Mouse (Mus musculus) liver, embryonic 13.5 days (tissue): ENCODE data around the gene Rala. TPM values are rescaled to one million over a fixed set of nuclear protein-coding genes. Genes with fewer than 3 reads are reported as not detected.

ENCODE experiments used
- ATAC-seq: fragments of 200-750 bp; cut with Nextera tagmentation; 2 replicates; pipeline ENCODE4 v1.8.0; 2017; ENCODE audit warnings: low read depth, mild to moderate bottlenecking, moderate number of reproducible peaks, moderate library complexity
- DNase-seq: peaks from one replicate; pipeline ENCODE4 v3.0.0; 2022
- H3K27ac ChIP-seq: fragments of 300-500 bp; sonication (generic); 2 replicates; pipeline ENCODE4 v1.5.1; 2015; ENCODE audit warnings: moderate library complexity, mild to moderate bottlenecking, inconsistent platforms
- H3K27me3 ChIP-seq: fragments of 300-500 bp; sonication (generic); 2 replicates; pipeline ENCODE4 v1.6.1; 2015; ENCODE audit warnings: mild to moderate bottlenecking, inconsistent platforms
- H3K36me3 ChIP-seq: fragments of 300-500 bp; sonication (generic); 2 replicates; pipeline ENCODE4 v1.6.1; 2015; ENCODE audit warnings: mild to moderate bottlenecking, inconsistent platforms
- H3K4me1 ChIP-seq: fragments of 300-500 bp; sonication (generic); replicated peaks from 2 replicates; pipeline ENCODE4 v1.6.1; 2015; ENCODE audit warnings: inconsistent platforms
- H3K4me2 ChIP-seq: fragments of 300-500 bp; sonication (generic); 2 replicates; pipeline ENCODE4 v1.6.1; 2015; ENCODE audit warnings: inconsistent platforms, mild to moderate bottlenecking, moderate library complexity
- H3K4me3 ChIP-seq: fragments of 300-500 bp; sonication (generic); replicated peaks from 2 replicates; pipeline ENCODE4 v1.5.1; 2015; ENCODE audit warnings: mild to moderate bottlenecking, inconsistent platforms
- H3K9ac ChIP-seq: fragments of 300-500 bp; sonication (generic); 2 replicates; pipeline ENCODE4 v1.6.1; 2015; ENCODE audit warnings: mild to moderate bottlenecking, inconsistent platforms
- H3K9me3 ChIP-seq: fragments of 300-500 bp; sonication (generic); replicated peaks from 2 replicates; pipeline ENCODE4 v1.6.1; 2016; ENCODE audit warnings: inconsistent platforms
- WGBS: fragments of 180-500 bp; shearing (Covaris S2); methylation state at CpG from one replicate; pipeline ENCODE4 v1.1.7; 2015; ENCODE audit not compliant: insufficient replicate concordance; 5-methylcytosine and 5-hydroxymethylcytosine counted together
- polyA plus RNA-seq: library from polyadenylated mRNA; unstranded; fragments of >200 nt; fragmentation: Nextera tagmentation; extraction: Ambion mirVana; gene quantifications from 2 replicates; pipeline ENCODE4 v1.2.1, GENCODE M21; 2015

The Rala gene
- 23.4 and 23.6 TPM in 2 replicates for polyA plus RNA-seq

DNA sequence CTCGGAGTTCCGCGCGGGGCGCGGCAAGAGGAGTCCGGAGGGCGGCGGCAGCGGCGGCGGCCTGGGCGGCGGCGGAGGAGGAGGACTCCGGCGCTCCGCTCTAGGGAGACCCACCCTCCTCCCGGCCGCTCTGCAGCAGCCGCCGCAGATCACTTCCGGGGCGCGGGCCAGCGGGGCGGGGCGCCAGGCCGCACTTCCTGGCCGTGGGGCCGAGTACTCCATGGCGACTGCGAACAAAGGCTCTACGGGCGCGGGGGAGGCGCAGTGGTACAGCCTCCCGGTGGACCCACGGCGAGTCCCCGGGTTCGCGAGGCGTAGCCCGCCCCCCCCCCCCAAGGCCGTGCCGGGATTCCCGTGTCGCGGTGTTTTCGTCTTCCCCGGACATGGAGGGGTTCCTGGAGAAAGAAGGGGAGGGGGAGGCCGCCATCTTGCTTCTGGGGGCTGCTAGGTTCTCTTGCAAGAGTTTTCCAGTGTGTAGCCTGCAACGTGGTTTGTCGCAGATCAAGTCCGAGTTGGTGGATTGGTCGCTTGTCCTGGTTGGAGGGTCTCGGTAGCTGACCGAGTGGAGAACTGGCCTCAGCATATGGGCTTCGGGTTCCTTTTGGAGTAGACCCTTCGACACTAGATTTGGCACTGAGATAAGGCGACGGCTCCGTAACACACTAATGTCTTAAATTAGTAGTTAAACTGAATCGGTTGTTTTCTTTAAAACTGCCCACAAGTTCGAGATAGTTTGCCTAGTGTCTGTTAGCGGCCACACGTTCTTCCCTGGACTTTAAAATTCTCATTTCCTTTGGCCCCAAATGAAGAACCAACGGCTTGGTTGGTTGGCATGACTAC lies at the start of gene Rala:
Gene Rala (minus strand): TSS at position 162 of the 840 bp plus-strand sequence.
- Histone ChIP-seq H3K4me1 (peaks cover 15% of the 10 kb centered on the region), H3K27ac (peak within 1 kb of the TSS; percentile 37), H3K4me2 (peak within 1 kb of the TSS; percentile 86), H3K4me3 (peak within 1 kb of the TSS; percentile 80), H3K36me3 (no peaks in the 10 kb centered on the region), H3K9ac (peak within 1 kb of the TSS; percentile 77), H3K9me3 (no peaks in the 10 kb centered on the region), H3K27me3 (peaks cover 7% of the 10 kb centered on the region)
- DNase-seq (peak; percentile 83), ATAC-seq (peak; percentile 99)
- 7% methylated on average over 56 of the region's 69 CpGs for WGBS

DNA sequence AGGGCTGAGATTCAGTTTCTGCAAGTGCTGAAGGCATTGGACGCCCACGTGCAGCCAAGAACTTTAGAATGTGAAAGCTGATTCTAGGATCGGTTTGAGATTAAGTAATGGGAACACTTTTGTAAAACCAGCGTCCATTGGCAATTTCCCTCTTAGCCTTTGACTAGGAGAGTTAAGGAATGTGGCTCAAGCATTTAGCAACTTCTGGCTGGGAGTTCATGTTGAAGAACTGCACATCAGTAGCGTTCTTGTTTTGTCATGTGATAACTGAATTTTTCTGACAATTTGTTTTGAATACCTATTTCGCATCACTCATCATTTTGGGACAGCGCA lies 49.4 kb upstream of the Rala start:
- H3K4me2 ChIP-seq, result peak overlapping the region; percentile 75
- H3K27ac ChIP-seq, result no peak overlapping the region
- peak overlapping the region; percentile 86 for H3K4me3 ChIP-seq
- DNase-seq (no peak), ATAC-seq (no peak)
- peak overlapping the region; percentile 86 for H3K9ac ChIP-seq
- peaks cover 4% of the 10 kb centered on the region; the same call in 1 of the 2 replicates for H3K36me3 ChIP-seq
- H3K4me1 ChIP-seq, result peaks cover 13% of the 10 kb centered on the region
- no peaks in the 10 kb centered on the region for H3K27me3 ChIP-seq
- WGBS, result 29% methylated on average over 7 of the region's 7 CpGs
- H3K9me3 ChIP-seq, result no peaks in the 10 kb centered on the region

DNA sequence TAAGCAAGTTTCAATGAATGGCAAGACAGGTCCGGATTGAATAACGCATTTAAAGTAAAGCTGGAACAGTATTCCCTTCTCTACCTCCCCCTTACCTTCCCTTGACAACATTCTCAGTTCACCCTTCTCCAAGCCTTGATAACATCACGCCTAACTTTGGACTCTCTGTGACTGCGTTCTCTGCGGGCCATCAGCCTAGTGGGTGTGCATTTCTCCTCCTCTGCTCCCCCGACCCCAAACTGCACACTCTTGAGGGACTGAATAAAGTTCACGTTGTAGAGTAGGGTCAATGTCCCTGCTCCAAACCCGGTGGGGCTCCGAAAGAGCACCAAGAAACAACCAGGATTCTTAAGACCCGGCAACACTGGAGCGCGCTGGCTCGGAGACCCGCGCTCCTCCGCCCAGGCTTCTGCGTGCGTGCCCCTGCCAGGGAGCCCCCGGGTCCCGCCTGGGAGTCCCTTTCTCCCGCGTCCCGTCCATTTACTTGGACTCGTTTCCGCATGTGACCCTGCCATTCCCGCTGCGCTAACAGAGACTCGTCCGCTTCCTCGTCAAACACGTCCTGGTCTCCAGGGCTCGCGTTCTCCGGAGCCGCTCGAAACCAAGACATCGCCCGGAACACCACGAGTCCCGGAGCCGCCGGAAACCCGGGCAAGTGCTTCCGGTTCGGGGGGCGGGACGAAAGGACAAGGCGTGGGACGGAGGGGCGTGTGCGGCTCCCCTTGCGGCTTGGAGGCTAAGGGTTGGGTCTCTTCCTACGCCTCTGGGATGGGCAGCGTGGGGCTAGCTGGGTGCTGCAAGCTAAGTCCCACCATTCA lies 48.9 kb upstream of the Rala start, which contains the start of gene Yae1d1:
Gene Yae1d1 (minus strand): TSS at position 653 of the 818 bp plus-strand sequence.
- Histone ChIP-seq H3K4me2 (peak within 1 kb of the TSS; percentile 75), H3K9me3 (no peaks in the 10 kb centered on the region), H3K4me1 (peaks cover 13% of the 10 kb centered on the region), H3K4me3 (peak within 1 kb of the TSS; percentile 86), H3K9ac (peak within 1 kb of the TSS; percentile 86), H3K27ac (peak within 1 kb of the TSS; percentile 78), H3K36me3 (peaks cover 4% of the 10 kb centered on the region; the same call in 1 of the 2 replicates), H3K27me3 (no peaks in the 10 kb centered on the region)
- WGBS, result 1% methylated on average over 54 of the region's 54 CpGs
- peak; percentile 94 for ATAC-seq
- peak; percentile 80 for DNase-seq

DNA sequence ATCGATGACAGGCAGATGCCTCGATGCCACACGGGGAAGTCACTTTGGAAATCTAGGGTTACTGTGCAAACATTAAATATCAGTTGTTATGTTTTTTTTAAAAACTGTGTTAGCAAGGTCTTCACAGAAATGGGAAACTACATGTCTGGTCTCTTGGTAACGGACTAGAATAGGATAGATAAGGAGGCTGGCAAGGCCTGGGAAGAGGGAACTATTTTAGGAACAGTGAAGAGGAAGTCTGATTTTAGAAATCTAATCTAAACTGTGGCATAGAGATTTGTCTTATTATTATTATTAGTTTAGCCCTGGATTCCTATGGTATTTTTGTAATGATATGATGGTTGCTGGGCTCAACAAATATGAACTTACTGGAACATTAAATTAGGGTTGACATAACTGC lies 48.0 kb upstream of the Rala start:
- 49% methylated on average over 4 of the region's 4 CpGs for WGBS
- H3K27ac ChIP-seq, result no peak overlapping the region
- peak overlapping the region; percentile 86 for H3K4me3 ChIP-seq
- H3K9me3 ChIP-seq, result no peaks in the 10 kb centered on the region
- peaks cover 11% of the 10 kb centered on the region for H3K36me3 ChIP-seq
- ATAC-seq, result no peak
- peak overlapping the region; percentile 75 for H3K4me2 ChIP-seq
- peaks cover 13% of the 10 kb centered on the region for H3K4me1 ChIP-seq
- H3K27me3 ChIP-seq, result no peaks in the 10 kb centered on the region
- no peak for DNase-seq
- H3K9ac ChIP-seq, result peak overlapping the region; percentile 86; the same call in 1 of the 2 replicates

DNA sequence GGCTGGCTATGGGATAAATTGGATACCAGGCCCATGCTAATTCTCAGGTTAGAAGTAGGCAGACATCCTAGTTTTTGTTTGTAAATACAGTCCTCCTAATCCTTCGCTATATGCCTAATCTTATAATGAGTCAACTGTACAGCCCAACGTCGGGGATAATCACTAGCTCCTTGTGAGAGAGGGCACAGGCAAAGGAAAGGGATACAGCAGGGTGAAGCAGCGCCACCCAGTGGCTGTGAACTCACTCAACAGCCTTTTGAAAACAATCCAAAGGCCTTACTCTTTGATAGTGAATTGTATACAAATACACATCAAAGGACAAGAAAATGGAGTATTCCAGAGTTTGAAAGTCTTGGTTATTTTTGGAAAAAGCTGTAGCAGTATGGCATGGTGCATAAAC lies 39.2 kb upstream of the Rala start:
- DNase-seq (peak; percentile 9), ATAC-seq (no peak)
- Histone ChIP-seq H3K27me3 (no peaks in the 10 kb centered on the region), H3K4me1 (no peaks in the 10 kb centered on the region), H3K9ac (no peak overlapping the region), H3K27ac (no peak overlapping the region), H3K4me3 (no peak overlapping the region), H3K4me2 (no peak overlapping the region), H3K9me3 (no peaks in the 10 kb centered on the region), H3K36me3 (peaks cover 38% of the 10 kb centered on the region)
- 34% methylated on average over 4 of the region's 4 CpGs for WGBS

DNA sequence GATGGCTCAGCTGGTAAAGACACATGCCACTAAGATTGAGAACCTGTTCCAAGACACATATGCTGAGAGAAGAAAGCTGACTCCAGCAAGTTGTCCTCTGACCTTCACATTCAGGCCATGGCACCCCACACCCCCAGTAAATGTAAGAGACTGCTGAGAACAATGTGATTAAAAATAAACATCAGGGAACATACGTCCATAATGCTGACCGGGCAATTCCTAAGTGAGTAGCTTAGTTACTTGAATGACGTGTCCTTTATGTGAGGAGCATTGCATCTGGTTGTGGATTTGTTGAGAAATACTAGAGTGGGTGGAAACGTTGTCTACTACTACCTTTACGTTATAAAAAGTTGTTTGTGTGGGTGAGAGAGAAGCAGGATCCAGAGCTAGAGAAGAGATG lies 38.6 kb upstream of the Rala start:
- ATAC-seq, result no peak
- Histone ChIP-seq H3K4me3 (no peak overlapping the region), H3K27ac (no peak overlapping the region), H3K36me3 (peaks cover 36% of the 10 kb centered on the region), H3K9ac (no peak overlapping the region), H3K4me2 (no peak overlapping the region), H3K4me1 (no peaks in the 10 kb centered on the region), H3K9me3 (no peaks in the 10 kb centered on the region), H3K27me3 (no peaks in the 10 kb centered on the region)
- no peak for DNase-seq
- 70% methylated on average over 5 of the region's 5 CpGs for WGBS

DNA sequence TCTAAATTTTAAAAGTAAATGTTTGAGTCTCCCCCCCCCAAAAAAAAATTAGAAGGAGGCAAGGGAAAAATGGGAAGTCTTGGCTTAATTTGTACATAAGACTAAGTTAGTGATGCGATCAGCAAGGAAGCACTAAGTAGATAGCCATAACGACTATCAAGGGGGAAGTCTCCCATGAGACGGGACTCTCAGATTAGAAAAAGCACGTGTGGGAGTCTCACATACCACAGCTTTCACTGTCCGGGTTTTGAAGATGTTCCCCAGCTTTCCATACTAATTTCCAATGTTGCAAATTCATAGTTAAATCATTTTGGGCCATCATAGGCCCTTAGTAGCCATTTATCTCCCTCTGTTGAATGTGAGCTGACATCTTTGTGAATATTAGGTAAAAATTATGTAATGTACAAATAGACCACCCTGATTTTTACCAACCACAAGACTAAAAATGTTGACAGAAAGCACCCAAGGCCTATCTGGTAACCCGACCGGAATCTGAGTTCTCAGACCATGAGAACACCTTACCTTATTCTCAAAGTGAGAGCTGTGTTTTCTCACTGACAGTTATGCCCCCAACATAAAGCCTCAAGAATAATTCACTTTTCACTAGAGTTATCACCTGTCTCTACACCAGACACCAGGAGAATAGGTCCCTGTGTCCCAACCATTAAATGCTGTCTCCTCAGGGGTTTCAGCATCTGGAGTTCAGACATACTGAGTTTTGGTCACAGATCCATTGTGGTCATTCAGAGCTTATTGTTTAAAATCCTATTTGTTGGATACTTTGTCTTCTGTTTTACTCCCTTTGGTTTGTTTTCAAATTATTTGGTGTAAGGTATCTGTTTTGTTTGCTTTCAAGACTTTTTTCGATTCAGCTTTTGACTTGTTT lies 33.1 kb upstream of the Rala start:
- Histone ChIP-seq H3K27me3 (peaks cover 10% of the 10 kb centered on the region; the same call in 1 of the 2 replicates), H3K36me3 (no peaks in the 10 kb centered on the region), H3K27ac (no peak overlapping the region), H3K4me2 (no peak overlapping the region), H3K9me3 (no peaks in the 10 kb centered on the region), H3K9ac (no peak overlapping the region), H3K4me1 (no peaks in the 10 kb centered on the region), H3K4me3 (no peak overlapping the region)
- ATAC-seq (no peak), DNase-seq (no peak)
- WGBS, result 51% methylated on average over 8 of the region's 8 CpGs

DNA sequence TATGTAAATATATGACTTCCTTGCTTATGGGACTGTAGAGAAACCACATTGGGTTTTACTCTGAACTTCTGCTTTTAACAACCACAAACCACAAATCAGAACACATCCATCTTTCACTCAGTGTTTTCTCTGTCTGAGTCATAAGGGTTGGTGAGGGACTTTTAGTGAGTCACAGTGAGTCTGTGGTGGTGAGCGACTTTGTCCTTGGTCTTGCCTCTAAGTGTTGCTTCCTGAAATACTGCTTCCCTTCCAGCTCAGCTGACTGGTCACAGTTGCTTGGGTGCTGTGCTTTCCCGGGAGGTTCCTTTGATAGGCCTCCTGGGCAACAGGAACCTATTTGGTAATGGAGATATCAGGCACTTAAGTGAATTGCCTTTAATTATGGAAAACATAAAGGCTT lies 31.9 kb upstream of the Rala start:
- Histone ChIP-seq H3K4me2 (no peak overlapping the region), H3K27ac (no peak overlapping the region), H3K27me3 (peaks cover 10% of the 10 kb centered on the region; the same call in 1 of the 2 replicates), H3K4me1 (no peaks in the 10 kb centered on the region), H3K9me3 (no peaks in the 10 kb centered on the region), H3K36me3 (no peaks in the 10 kb centered on the region), H3K9ac (no peak overlapping the region), H3K4me3 (no peak overlapping the region)
- 17% methylated on average over 2 of the region's 2 CpGs for WGBS
- no peak for ATAC-seq
- DNase-seq, result no peak

DNA sequence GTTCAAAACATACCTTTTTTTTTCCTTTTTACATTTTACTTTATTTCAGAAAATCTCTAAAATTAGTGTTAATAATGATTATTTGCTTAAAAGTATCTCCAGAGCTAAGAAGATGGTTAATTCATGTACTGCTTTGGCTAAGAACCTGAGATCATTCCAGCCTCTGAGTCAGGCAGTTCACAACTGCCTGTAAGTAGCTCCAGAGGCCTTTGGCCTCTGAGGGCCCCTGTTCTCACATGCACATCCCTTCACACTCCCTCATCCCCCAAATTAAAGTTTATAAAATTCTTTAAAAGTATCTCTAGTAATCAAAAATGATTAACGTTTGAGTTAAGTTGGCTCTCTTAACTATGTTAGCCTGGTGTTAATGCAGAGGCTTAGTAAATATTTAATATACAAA lies 31.4 kb upstream of the Rala start:
- Histone ChIP-seq H3K27me3 (peaks cover 10% of the 10 kb centered on the region; the same call in 1 of the 2 replicates), H3K4me1 (no peaks in the 10 kb centered on the region), H3K9ac (no peak overlapping the region), H3K4me2 (no peak overlapping the region), H3K9me3 (no peaks in the 10 kb centered on the region), H3K36me3 (no peaks in the 10 kb centered on the region), H3K27ac (no peak overlapping the region), H3K4me3 (no peak overlapping the region)
- 44% methylated on average over 1 of the region's 1 CpGs for WGBS
- ATAC-seq, result no peak
- no peak for DNase-seq

DNA sequence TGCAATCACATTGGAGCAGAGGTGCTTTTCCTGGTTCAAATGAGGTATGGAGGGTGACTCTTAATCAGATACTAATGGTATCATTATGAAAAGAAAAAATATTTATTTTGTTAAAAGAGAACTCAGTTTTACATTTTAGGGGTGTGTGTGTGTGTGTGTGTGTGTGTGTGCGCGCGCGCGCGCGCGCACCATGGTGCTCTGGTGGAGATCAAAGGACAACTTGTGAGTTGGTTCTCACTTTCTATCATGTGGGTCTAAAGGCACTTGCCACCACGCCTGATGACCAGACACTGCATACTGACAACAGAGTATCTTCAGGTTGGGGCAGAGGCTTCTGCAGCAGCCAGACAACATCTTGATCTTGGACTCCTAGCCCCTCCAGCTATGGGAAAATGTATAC lies 30.7 kb upstream of the Rala start:
- H3K9ac ChIP-seq, result no peak overlapping the region
- no peaks in the 10 kb centered on the region for H3K36me3 ChIP-seq
- no peak overlapping the region for H3K4me2 ChIP-seq
- H3K4me3 ChIP-seq, result no peak overlapping the region
- H3K27ac ChIP-seq, result no peak overlapping the region
- WGBS, result 92% methylated on average over 9 of the region's 9 CpGs
- no peak for ATAC-seq
- H3K27me3 ChIP-seq, result peaks cover 10% of the 10 kb centered on the region; the same call in 1 of the 2 replicates
- no peaks in the 10 kb centered on the region for H3K9me3 ChIP-seq
- no peaks in the 10 kb centered on the region for H3K4me1 ChIP-seq
- DNase-seq, result no peak
